Mouse (Mus musculus): ENCODE measurements around the gene Cpm.

Gene Cpm

DNA sequence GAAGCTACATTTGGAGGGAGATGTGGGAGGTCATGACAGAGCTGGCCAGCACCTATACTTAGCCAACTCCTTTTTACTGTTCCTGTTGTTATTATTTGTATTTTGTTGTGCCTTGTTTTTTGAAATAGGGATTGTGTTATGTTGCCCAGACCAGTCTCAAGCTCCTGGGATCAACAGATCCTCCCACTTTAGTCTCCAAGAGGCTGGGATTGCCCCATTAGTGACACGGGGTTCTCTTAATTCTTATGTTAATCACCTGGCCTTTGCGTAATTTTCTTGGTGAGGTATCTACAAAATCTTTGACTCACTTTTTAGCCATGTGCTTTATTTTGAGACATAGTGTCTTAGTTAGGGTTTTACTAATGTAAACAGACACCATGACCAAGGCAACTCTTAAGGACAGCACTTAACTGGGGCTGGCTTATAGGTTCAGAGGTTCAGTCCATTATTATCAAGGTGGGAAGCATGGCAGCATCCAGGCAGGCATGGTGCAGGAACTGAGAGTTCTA lies 18.7 kb downstream of the Cpm start:
- no peak for DNase-seq (ENCODE audit: low read depth, low spot score)

DNA sequence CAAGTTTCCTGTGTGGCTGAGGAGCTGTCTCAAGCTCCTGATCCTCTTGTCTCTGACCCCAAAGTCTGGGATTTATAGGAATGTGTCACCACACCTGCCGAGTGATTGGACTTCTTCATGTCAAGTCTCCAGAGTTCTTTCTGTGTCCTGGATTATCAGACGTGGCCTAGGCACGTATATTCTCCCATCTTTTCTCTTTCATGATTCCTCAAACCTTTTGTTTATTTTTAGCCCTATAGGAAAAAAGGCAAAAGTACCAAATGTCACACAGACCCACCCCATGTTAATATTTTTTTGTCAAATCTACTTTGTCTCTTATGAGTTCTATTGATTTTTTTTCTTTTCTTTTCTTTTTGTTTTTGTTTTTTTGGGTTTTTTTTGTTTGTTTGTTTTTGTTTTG lies 19.3 kb downstream of the Cpm start:
- DNase-seq (ENCODE audit: low read depth, low spot score): no peak

DNA sequence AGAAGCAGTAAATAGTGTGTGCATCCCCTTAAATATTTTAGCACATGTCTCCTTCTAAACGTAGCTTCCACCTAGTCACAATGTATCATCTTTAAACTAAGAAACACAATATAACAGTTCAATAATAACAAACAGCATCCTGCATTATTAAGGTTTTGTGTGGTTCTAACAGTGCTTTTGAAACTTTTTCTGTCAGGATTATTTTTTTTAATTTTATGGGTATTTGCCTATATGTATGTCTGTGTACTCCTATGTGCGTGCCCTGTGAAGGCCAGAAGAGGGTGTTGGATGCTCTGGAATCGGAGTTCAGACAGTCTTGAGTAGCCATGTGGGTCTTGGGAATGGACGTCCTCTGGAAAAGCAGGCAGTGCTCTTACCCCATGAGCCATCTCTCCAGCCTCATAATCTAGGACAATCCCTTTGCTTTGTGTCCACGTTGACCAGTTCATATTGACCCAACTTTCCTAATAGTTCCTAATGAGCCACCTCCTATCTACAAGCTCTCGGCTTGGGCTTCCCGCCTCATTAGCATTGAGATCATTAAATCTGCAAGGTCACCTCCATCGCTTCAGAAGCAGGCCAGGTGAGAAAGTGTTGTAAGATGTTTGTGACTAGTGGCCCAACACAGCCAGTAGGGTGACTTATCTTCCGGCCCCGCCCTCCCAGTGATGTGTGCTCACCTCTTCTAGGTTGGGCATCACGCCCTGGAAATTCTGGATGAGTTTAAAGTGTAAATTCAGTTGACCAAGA lies 20.2 kb downstream of the Cpm start:
- no peak for DNase-seq (ENCODE audit: low read depth, low spot score)

DNA sequence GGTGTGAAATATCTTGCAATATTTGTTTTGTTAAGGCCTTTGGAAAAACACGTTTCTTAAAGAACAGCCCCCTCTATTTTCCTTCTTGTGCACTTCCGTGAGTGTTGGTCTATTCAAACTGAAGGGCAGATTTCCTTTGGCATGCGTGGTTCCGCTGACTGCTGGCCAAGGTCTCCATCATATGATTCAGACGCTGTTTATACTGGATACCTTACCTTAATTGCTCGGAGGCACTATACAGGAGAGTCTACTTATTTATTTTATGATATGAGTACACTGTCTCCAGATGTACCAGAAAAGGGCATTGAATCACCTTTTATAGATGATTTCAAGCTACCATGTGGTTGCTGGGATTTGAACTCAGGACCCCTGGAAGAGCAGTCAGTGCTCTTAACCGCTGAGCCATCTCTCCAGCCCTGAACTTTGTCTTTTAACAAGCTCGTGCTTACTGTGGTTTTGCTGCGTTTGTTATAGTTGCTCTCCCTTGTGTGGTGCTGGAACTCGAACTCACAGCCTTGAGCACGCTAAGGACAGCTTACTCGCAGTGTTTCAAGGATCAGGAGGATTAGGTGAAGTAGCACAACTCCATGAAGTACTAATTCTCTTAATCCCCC lies 20.8 kb downstream of the Cpm start:
- DNase-seq (ENCODE audit: low read depth, low spot score): no peak

DNA sequence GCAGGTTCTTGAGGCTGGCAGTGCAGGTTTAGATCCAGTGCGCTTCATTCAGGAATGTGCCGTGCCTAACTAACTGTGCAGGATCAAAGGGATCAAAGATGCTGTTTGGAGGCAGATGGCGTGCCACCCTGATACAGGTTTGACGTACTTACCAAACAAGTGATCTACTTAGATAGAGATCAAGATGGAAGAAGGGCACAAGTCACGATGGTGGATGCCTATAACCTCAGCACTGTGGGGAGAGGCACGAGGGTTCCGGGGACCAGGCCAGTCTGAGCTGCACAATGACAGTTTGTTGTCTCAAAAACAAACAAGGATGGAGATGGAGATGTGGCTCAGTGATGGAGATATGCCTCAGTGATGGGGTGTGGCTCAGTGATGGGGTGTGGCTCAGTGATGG lies 21.4 kb downstream of the Cpm start:
- no peak for DNase-seq (ENCODE audit: low read depth, low spot score)

DNA sequence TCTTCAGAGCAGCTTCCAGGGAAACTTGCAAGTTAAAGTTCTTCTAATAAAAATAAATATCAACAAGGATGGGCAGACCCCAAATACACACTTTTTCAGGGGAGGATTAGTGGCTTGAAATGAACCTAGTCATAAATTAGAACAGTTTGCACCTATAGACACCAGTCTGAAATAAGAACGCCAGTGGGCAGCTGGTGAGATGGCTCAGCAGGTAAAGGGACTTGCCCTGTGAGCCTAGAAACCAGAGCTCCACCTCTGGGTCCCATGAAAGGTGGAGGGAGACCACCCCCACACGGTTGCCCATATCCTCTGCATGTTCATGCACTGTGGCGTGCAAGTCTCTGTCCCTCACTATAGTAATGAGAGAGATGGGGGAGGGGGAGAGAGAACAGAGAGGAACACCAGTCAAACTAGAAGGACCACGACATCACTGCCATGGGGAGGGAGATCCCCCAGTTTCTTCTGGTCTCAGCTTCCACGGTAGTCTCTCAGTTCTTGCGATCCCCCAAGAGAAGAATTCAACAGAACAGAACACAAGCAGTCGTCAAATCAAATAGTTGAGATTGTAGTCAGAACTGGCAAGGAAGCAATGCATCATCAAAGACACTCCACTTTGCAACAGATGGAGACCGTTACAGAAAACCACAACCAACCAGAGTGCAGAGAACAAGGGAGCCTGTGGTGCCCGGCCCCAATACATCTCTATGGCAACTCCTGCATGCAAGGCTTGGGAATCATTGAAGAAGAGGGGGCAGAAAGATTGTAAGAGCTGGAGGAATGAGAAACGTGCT lies 22.5 kb downstream of the Cpm start:
- DNase-seq (ENCODE audit: low read depth, low spot score): no peak

DNA sequence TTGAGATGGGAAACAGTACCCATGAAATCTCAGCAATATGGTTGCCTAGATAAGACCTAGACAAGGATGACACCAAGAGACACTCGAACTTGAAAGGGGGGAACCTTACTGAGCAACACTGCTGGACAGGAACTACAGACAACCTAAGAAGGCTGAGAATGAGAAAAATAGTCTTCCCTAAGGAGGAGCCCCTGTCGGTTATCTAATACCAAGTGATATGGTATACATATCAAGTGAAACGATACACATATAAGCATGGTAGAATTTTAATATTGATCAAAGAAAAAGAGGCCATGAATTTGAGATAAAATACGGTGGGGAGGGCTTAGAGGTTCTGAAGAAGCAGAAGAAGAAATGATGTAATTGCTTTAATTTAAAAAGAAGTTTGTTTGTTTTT lies 23.1 kb downstream of the Cpm start:
- DNase-seq (ENCODE audit: low read depth, low spot score): no peak

DNA sequence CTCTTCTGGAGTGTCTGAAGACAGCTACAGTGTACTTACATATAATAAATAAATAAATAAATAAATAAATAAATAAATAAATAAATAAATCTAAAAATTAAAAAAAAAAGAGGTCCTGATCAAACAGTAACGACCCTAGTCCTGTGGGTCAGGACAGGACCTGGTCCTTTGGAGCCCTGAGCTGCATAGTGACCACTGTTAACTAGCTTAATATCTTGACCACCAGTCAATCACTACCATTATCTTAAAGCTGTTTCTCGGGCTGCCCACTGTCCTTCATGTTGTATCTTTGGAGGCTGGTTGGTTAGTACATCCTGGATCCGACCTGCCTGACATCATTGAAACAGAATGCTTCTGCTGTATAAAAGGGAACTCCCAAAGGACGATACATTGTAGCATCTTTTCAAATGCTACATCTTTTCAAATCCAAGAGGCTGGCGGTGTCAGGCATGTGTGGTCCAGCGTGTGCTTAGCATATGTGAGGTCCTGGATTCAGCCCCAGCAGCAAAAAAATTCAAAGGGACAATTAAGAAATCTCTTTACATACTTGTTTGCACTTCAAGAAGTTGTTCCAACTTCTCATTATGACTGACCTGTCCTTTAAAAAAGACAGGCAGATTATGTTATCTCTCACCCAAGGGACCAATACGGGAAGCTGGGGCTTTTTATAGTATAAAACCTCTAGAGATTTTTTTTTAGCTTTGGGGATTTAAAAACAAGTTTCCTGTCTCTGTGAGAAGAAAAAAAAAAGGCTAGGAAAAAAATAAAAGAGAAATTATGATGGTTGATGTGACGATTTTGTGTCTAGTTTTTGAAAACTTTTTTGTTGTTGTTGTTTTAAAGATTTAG lies 23.9 kb downstream of the Cpm start:
- DNase-seq (ENCODE audit: low read depth, low spot score): no peak

DNA sequence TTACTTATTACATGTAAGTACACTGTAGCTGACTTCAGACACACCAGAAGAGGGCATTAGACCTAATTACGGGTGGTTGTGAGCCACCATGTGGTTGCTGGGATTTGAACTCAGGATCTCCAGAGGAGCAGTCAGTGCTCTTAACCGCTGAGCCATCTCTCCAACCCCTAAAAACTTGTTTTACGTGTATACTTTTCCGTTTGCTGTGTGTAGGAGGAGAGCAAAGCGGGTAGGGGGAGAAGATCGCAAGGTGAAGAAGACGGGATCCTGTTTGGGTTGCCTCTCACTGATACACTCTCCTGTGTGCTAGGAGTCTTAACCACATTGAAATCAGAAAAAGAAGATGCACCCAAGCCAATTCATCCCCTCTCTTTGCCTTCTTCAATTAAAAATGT lies 24.5 kb downstream of the Cpm start:
- DNase-seq (ENCODE audit: low read depth, low spot score): no peak

DNA sequence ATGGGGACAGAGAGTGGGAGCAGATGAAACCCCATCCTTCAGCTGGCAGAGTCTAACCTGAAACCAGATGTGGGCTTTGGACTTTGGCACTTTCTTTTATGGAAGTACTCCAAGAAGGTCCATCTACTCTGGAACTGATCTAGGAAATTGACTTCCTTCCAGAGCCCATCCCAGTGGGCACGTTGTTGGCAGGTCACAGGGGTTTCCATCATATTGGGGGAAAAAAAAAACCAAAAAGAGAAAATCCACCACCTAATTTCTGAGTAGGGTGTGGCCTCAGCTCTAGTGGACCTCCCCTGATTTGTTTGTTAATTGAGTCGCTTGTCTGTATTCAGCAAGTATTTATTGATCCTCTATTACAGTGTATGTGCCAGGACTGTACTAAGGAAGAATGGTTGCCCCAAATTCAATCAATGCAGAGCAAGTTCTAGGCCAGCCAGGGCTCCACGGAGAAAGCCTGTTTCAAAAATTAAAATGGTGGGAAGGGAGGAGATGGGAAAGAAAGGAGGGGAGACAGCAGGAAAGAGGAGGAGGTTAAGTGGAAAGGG lies 25.4 kb downstream of the Cpm start:
- DNase-seq (ENCODE audit: low read depth, low spot score): no peak

DNA sequence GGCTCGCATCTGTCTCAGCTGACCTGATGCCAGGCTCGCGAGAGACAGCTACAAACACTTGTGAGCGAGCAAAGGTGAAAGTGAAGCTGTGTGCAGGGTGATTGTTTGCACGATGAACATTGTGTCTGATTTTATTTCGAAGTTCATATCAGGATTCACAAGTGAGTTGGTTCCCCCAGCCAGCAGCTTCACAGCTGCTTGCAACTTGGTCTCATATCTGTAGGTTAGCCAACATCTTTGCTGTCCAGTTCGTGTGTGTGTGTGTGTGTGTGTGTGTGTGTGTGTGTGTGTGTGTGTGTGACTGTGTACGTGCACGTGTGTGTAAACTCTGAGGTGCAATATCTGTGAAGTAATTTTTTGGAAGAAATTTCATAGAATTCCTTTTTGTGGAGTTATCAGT lies 26.2 kb downstream of the Cpm start:
- no peak for DNase-seq (ENCODE audit: low read depth, low spot score)

DNA sequence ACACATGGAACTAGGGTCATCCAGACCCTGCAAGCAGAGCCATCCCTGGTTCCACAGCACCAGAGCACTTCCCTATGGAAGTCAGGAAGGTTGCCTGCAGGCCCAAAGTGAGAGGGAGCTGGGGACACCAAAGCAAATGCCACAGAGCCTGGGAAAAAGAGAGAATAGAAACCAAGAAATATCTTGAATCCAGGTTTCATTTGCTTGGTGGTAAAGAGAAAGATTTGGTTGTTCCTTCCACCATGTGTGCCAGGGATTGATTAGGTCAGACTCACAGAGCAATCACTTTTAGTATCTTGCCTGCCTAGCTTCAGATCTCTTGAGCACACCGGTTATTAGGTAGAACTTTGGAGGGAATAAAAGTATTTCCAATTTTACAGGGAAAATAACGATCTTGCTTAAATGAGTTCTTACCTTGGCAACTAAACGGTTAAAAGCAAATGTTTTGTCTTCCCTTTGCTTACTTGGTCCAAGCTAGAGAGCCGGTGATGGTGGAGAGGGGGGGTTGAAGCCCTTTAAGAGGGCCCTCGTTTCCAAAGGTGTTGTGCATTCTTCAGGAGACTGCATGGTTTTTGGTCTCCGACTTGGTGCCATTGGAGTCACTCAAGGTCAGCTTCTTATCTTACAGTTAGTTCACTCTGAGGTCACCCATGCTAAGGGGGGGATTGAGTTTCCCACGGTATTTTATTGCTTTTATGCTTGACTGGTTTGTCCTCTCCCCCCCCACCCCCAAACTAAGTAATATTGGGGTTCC lies 26.8 kb downstream of the Cpm start:
- no peak for DNase-seq (ENCODE audit: low read depth, low spot score)

DNA sequence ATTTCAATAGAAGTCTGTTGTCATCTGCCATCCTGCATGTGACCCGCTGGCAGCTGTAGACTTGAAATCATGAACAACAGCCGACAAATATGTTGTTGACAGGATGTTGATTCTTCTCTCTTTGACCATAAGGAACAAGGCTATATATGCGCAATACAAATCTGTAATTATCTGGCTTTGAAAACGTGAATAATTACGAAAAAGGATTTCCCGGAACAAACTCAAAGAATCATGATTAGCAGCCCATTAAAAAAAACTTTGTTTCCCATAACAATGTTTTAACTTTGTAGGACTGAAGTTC lies 27.3 kb downstream of the Cpm start:
- DNase-seq (ENCODE audit: low read depth, low spot score): no peak

DNA sequence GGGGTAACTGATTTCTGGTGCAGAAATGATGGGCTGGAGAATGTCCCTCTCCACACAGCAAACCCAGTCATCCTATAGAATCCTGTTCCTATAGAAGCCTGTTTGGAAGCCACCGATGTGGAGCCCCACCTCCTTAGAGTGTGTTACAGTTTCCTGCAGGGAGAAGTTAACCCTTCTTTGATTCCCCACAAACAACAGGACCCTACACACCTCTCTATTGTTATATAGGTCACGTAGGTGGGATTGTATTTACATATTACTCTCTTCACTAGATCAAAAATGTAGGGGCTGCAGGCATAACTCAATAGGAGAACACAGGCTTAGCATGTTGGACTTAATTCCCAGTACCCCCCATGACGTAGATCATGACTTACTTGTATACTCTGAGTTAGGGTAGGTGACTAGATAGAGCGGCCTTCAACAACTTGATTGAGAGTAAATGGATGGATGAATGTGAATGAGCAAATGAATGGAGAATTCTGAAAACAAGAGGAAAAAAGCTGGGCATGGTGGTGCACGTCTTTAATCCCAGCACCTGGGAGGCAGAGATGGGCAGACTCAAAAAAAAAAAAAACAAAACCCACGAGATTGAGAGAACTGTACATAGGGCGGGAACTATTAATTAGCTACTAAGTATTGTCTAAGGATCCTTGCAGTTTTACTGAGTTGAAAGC lies 27.8 kb downstream of the Cpm start:
- no peak for DNase-seq (ENCODE audit: low read depth, low spot score)

DNA sequence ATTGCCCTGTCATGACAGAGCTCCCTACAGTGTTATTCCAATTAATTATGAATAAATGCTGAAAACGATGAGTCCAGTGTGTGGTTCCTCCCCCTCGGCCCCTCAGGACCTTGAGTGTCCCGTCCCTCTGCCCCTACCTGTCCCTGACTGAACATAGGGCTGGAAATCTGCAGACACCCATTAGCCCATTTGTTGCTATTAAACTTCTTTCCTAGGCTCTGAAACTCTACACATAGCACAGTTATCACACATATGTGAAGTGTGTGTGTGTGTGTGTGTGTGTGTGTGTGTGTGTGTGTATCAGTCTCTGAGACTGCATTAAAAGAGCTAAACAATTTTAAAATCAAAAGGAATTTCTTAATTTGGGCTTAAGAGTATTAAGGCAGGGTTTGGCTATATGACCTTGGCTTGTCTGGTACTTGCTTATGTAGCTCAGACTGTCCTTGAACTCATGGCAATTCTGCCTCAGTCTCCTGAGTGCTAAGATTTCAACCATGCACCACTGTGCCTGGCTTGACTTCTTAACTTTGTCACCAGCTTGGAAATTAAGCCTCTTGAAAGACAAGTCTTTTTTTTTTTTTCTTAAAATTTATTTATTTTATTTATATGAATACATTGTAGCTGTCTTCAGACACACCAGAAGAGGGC lies 28.5 kb downstream of the Cpm start:
- no peak for DNase-seq (ENCODE audit: low read depth, low spot score)

DNA sequence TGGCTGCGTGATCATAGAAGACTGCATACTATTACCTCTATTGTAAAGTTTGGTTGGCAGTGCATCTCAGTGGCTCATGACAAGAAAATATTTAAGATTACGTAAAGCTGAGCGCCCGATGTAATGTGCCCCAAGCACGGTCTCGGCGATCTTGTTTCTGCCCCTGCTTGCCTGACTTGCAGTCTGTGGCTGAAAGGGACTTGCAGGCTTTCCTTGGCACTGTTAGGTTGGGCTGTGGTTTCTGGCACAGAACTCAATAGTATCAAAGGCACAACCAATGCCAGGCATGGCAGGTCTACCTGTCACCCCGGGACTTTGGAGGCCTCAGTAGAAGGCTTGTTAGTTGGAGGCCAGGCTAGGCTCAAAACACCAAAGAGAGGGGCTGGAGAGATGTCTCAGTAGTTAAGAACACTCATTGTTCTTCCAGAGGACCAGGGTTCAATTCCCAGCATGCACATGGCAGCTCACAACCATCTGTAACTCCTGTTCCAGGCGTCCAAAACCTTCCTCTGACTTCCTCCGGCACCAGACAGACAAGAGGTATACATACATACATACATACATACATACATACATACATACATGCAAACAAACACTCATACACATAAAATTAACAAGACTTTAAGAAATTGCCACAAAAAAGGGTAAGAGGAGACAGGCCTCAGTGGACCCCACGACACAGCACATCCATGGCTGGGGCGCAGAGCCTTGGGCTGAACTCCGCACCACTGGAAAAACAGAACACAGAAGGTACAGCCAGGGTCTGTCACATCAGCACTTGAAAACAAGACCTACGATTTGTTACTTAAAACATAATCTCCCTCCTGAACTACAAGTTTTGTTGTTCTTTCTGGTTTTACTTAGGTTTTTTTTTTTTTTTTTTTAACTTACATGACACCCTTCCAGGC lies 29.5 kb downstream of the Cpm start:
- DNase-seq (ENCODE audit: low read depth, low spot score): no peak

DNA sequence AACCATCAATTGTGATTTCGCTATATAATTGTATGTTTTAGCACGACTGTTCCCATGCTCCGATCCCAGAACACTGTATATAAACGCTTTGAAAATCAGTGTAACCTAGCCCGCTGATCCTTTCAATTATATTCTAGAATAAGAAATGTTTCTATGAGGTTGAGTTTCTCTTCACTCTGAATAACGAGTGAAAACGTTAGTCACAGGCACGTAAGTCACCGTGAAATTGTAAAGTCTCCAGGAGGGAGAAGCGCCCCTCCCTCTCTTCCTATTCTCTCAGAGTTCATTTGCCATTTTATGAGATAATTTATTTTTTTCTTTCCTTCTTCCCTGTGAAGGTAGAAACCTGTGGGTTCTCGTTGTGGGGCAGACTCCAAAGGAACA lies 30.1 kb downstream of the Cpm start:
- DNase-seq (ENCODE audit: low read depth, low spot score): no peak

DNA sequence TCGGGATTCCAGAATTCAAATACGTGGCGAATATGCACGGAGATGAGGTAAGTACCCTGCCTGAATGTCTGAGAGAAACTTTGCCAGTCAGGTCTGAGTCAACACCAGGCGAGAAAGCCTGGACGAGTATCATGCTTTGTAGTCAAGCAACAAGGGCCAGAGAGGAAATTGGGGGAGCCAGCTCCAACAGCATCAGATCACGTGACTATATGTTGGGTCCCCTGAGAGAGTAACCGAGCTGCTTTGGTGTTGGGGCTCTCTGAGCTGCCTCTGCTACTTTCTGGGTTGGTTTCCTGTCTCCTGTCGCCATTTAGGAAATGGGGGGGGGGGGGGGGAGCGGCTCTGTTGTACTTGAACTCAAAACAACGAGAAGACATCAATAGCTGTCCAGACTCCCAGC lies 30.5 kb downstream of the Cpm start:
- DNase-seq (ENCODE audit: low read depth, low spot score): no peak

All from c-Kit-negative CD71-positive TER-119-positive erythroid progenitor cells, embryonic 14.5 days (primary cell).